Mouse (Mus musculus): ENCODE results near the gene Gbp4.
"Not testable (repeated sequence)": the region's sequence is repeated elsewhere in the genome, so short reads cannot be mapped to it uniquely, and the experiment has no call there.

Gene Gbp4

DNA sequence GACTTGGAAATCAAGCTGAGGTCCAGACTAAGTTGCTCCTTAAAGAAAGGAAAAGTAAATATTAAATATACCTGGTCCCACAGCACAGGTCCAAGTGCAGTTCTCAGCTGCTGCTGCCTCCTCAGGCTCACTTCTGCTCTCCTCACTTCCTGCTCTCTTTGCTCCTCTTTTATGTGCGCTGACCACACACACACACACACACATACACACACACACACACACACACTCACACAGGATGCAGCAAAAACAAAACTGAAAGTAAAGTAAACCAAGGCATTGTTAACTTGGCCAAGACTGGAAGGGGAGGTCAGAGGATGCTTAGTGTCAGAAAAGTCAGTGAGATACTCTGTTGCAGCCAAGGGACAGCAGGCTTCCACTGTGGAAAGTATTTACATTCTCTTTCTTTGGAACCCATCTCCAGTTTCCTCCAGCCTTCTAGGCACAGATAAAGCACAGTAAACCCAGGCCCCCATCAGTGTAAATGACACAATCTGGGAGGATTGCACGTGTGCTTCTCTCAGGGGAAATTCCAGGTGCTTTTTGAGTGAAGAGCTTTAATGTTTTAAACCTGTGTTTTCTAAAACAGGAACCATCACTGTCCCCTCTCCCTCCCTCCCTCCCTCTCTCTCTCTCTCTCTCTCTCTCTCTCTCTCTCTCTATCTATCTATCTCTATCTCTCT, at the start of gene Gbp4, which contains the start of the genes Gbp9 and Gbp8:
Gene Gbp4, minus strand, starts transcription at position 178 of the 680 bp plus-strand sequence.
Gene Gbp9, minus strand, starts transcription at position 131 of the 680 bp plus-strand sequence.
Gene Gbp8, minus strand, starts transcription at position 132 of the 680 bp plus-strand sequence.
- not testable (repeated sequence) for DNase-seq

GRCm38 (mm10) chr5:105181446-105181845, 42.1 kb upstream of the Gbp4 start:
- no peak for DNase-seq

GRCm38 (mm10) chr5:105156582-105156981, 17.2 kb upstream of the Gbp4 start:
- DNase-seq: no peak

DNA sequence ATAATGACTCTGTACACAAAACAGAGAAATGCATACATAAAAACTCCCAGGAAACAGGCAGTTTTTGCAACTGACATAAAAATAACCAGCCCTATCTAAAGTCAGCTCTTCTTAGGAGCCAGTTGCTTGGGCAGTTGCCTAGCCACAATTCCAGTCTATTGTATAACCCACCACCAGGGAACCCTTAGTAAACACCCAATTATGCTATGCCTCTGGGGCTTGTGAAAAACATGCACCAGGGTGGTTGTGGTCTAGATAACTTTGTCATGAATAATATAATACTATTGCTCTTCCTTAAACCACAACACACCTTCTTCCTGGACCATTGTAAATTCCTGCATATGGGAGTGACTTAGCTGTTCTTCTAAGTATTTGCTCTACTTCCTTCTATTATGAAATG, 14.7 kb upstream of the Gbp4 start:
- DNase-seq: no peak

- not testable (repeated sequence) for DNase-seq
Observed at GRCm38 (mm10) chr5:105148062-105148461, 8.7 kb upstream of the Gbp4 start.

GRCm38 (mm10) chr5:105146447-105146846, 7.1 kb upstream of the Gbp4 start:
- DNase-seq: no peak

- not testable (repeated sequence) for DNase-seq
Observed at GRCm38 (mm10) chr5:105145731-105146130, 6.3 kb upstream of the Gbp4 start.

DNA sequence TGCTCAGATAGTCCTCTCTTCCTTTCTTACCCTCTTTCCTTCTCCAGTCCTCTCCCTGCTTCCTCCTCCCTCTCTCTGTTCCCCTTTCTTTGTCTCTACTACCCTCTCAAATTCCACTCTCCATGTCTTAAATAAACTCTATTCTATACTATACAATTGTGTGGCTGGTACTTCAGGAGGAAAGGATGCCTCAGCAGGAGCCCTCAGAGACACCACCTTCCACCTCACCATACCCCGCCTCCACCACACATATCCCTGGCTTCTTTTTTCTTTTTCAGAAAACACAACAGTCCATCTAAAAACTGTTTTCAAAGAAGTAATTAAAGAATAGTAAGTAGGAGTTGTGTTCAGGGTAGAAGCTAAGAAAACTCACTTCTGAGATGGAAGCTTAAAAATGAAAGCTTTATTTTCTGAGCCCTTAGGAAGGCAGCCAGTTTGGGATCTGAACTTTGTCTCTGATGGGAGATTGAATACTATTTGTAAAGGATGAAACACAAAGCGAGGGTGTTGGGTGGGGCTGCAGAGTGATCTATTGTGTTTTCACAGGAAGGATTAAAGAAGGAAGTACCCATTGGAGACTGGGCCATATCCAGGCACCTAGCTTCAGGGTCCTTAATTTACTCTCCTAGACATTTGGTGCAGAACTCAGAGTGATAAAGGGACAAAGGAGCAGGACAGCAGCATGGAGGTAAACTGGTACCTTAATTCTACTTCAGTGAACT, 864 bp upstream of the Gbp4 start:
- not testable (repeated sequence) for DNase-seq

- DNase-seq: no peak
Observed at GRCm38 (mm10) chr5:105138906-105139305, 480 bp downstream of the Gbp4 start.

- not testable (repeated sequence) for DNase-seq
Observed at GRCm38 (mm10) chr5:105136706-105137304, 2.6 kb downstream of the Gbp4 start.

- DNase-seq: not testable (repeated sequence)
Observed at GRCm38 (mm10) chr5:105121731-105122130, 17.7 kb downstream of the Gbp4 start.

GRCm38 (mm10) chr5:105115740-105116139, 23.6 kb downstream of the Gbp4 start:
- DNase-seq: no peak

- DNase-seq: no peak
Observed at GRCm38 (mm10) chr5:105114696-105115095, 24.7 kb downstream of the Gbp4 start.

- DNase-seq: no peak
Observed at GRCm38 (mm10) chr5:105113656-105114055, 25.7 kb downstream of the Gbp4 start.

GRCm38 (mm10) chr5:105110271-105110852, 29.0 kb downstream of the Gbp4 start:
- not testable (repeated sequence) for DNase-seq

GRCm38 (mm10) chr5:105109775-105110174, 29.6 kb downstream of the Gbp4 start:
- DNase-seq: not testable (repeated sequence)

DNA sequence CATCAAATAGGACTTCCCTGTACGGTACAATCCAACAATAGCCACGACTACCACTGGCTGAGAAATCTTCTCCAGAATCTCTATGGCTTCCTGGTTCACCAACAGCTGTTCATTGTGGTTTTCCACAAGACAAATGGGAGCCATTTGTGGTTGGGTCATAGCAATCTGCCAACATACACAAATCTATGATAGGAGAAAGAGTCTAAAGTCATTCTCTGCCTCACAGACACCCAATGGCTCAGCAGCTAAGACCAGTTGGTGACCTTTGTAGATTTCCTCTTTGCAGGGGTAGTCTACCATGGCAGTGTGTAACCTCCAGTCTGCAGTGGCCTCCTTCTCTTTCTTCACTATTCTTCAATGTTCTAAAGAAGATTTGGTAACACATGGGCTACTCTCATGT, 33.7 kb downstream of the Gbp4 start:
- not testable (repeated sequence) for DNase-seq

GRCm38 (mm10) chr5:105081900-105082299, 57.5 kb downstream of the Gbp4 start:
- DNase-seq: no peak

DNA sequence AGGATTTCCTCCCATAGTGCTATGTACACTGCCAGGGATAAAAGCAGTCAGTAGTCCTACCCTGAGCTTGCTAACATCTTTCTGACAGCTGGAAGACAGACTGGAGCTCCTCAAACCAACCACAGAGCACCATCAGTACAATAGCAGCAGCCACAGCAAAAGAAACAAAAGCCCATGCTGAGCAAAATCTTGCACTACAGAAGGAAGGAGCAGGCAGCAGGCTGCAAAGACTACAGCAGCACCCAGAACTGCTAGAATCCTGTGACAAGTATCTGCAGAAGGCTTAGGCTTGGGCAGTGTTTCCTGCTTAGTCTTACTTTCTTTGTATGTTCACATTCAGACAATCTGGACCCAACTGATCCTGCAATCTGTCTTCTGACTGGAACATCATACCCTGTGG, 71.0 kb downstream of the Gbp4 start:
- not testable (repeated sequence) for DNase-seq
